Mouse (Mus musculus): ENCODE data around the gene Tex264.
"Not testable (repeated sequence)": the region's sequence is repeated elsewhere in the genome, so short reads cannot be mapped to it uniquely, and the experiment has no call there.

Tex264 gene

GRCm38 (mm10) chr9:106663200-106663599, 22.5 kb downstream of the Tex264 start:
- no peak for DNase-seq (ENCODE audit: low spot score in 2 of 2)

GRCm38 (mm10) chr9:106659935-106660334, 25.8 kb downstream of the Tex264 start:
- no peak for DNase-seq (ENCODE audit: low spot score in 2 of 2)

- no peak for DNase-seq (ENCODE audit: low spot score in 2 of 2)
Observed at GRCm38 (mm10) chr9:106659441-106659840, 26.3 kb downstream of the Tex264 start.

- no peak for DNase-seq (ENCODE audit: low spot score in 2 of 2)
Observed at GRCm38 (mm10) chr9:106657592-106657991, 28.1 kb downstream of the Tex264 start.

- no peak for DNase-seq (ENCODE audit: low spot score in 2 of 2)
Observed at GRCm38 (mm10) chr9:106656820-106657219, 28.9 kb downstream of the Tex264 start.

GRCm38 (mm10) chr9:106655884-106656720, 29.6 kb downstream of the Tex264 start, which contains the start of gene Grm2:
Gene Grm2 (minus strand): TSS chr9:106656082.
- DNase-seq (ENCODE audit: low spot score in 2 of 2) = no peak

- no peak for DNase-seq (ENCODE audit: low spot score in 2 of 2)
Observed at GRCm38 (mm10) chr9:106652720-106653119, 33.0 kb downstream of the Tex264 start.

- DNase-seq (ENCODE audit: low spot score in 2 of 2) = no peak
Observed at GRCm38 (mm10) chr9:106647226-106647625, 38.5 kb downstream of the Tex264 start.

GRCm38 (mm10) chr9:106645684-106646271, 39.9 kb downstream of the Tex264 start:
- DNase-seq (ENCODE audit: low spot score in 2 of 2) = no peak

GRCm38 (mm10) chr9:106643787-106644186, 41.9 kb downstream of the Tex264 start:
- DNase-seq (ENCODE audit: low spot score in 2 of 2) = no peak

- peak; percentile 36 to 50 for DNase-seq (ENCODE audit: low spot score in 2 of 2)
Observed at GRCm38 (mm10) chr9:106643128-106643527, 42.6 kb downstream of the Tex264 start.

GRCm38 (mm10) chr9:106641346-106641745, 44.4 kb downstream of the Tex264 start:
- DNase-seq (ENCODE audit: low spot score in 2 of 2) = no peak

GRCm38 (mm10) chr9:106638154-106638553, 47.6 kb downstream of the Tex264 start:
- no peak for DNase-seq (ENCODE audit: low spot score in 2 of 2)

- no peak for DNase-seq (ENCODE audit: low spot score in 2 of 2)
Observed at GRCm38 (mm10) chr9:106632185-106632584, 53.5 kb downstream of the Tex264 start.

- DNase-seq (ENCODE audit: low spot score in 2 of 2) = not testable (repeated sequence)
Observed at GRCm38 (mm10) chr9:106627796-106628195, 57.9 kb downstream of the Tex264 start.

- no peak for DNase-seq (ENCODE audit: low spot score in 2 of 2)
Observed at GRCm38 (mm10) chr9:106626282-106626681, 59.4 kb downstream of the Tex264 start, which contains the start of gene Iqcf6. Gene Iqcf6 (plus strand): TSS chr9:106626582.

- DNase-seq (ENCODE audit: low spot score in 2 of 2) = no peak
Observed at GRCm38 (mm10) chr9:106617496-106617895, 68.2 kb downstream of the Tex264 start.

GRCm38 (mm10) chr9:106616306-106616705, 69.4 kb downstream of the Tex264 start:
- no peak for DNase-seq (ENCODE audit: low spot score in 2 of 2)

GRCm38 (mm10) chr9:106614616-106615015, 71.1 kb downstream of the Tex264 start:
- DNase-seq (ENCODE audit: low spot score in 2 of 2) = no peak

- DNase-seq (ENCODE audit: low spot score in 2 of 2) = no peak
Observed at GRCm38 (mm10) chr9:106613951-106614350, 71.8 kb downstream of the Tex264 start.

- DNase-seq (ENCODE audit: low spot score in 2 of 2) = no peak
Observed at GRCm38 (mm10) chr9:106610727-106611126, 75.0 kb downstream of the Tex264 start.
